Mouse (Mus musculus) olfactory bulb, adult 2 months (tissue): ENCODE data around the gene Pusl1.

Experiments used
- CTCF ChIP-seq: fragments of 200-500 bp; IDR thresholded peaks from 2 replicates; pipeline ENCODE4 v1.5.1; 2012; ENCODE audit warnings: low read depth, mild to moderate bottlenecking, low read length, moderate library complexity; ENCODE audit not compliant: insufficient read depth
- POLR2A ChIP-seq: fragments of 200-500 bp; IDR thresholded peaks from 2 replicates; pipeline ENCODE4 v1.6.1; 2012; ENCODE audit warnings: mild to moderate bottlenecking, low read depth, low read length, moderate library complexity; ENCODE audit not compliant: insufficient read depth

GRCm38 (mm10) chr4:155887674-155888073 lies 3.9 kb downstream of the Pusl1 start:
- TF ChIP-seq CTCF: no peak
- no peak for TF ChIP-seq POLR2A
